Mouse (Mus musculus): ENCODE measurements around the gene Gramd1b. TPM values are rescaled to one million over a fixed set of nuclear protein-coding genes. Genes with fewer than 3 reads are reported as not detected.

Gene Gramd1b
- total RNA-seq, 1 experiment from 2014 or later, result 38.8 TPM

DNA sequence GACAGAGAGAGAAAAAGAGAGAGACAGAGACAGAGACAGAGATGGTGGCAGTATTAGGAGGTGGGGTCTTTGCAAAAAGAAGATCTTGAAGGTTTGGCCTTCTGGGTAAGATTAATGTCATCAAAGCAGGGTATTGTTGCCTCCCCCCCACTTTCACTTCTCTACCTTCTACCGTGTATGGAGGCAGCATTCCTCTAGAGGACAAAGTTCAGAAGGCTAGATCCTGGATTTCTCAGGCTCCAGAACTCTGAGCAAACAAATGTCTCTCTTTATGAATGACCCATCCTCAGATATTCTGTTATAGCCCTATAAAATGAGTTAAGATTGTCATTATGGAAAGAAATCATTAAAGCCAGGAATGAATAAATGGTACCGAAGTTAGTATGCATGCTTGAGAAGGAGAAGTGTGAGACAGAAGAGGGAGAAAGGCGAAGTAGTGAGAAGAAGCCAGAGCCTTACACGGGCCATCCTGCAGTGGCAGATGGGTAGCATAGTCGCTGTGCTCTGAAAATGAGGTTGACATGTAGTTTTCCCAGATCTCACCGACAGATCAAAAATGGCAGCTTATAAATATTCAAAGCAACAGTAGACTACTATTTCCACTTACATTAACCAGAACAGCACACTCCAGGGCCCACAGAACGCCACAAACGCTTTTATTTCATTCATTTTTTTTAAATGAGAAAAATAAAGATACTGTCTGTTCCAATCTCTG lies 91.1 kb downstream of the Gramd1b start:
- no peak for ATAC-seq (replicated peaks; ENCODE audit: insufficient number of reproducible peaks, low FRiP score, low TSS enrichment, poor library complexity, severe bottlenecking)

DNA sequence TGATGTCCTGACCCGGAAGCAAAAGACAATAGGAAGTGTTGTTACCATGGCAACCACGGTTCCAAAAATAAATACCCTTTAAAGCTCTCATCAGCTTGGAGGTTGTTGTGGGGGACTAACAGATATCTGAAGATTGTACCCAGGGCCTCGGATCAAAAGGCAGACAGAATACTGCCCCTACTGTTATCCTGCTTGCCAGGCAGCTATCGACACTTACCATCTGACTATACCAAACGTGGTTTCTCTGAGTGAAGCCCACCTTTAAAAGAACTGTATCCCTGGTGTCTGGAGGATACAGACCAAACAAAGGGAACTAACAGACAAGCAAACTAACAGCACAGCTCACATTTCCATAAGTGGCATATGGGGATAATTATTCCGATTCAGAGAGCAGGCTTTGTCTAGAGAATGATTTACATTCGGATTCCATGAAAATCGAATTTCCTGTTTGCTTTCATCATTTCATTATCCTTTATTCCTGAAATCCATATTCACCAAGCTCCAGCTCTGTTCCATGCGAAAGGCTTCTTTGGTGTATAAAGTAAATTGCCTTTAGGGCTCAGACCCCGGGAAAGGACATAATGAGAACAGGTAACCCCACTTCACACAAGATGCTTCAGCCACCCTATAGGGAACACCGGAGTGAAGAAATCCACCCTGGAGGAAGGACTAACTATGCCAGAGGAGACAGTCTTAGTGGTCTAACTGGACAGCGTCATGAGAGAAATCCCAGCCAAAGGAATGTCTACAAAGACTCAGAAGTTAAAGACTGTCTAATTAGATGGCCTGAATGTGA lies 92.3 kb downstream of the Gramd1b start:
- ATAC-seq (replicated peaks; ENCODE audit: insufficient number of reproducible peaks, low FRiP score, low TSS enrichment, poor library complexity, severe bottlenecking), result no peak

DNA sequence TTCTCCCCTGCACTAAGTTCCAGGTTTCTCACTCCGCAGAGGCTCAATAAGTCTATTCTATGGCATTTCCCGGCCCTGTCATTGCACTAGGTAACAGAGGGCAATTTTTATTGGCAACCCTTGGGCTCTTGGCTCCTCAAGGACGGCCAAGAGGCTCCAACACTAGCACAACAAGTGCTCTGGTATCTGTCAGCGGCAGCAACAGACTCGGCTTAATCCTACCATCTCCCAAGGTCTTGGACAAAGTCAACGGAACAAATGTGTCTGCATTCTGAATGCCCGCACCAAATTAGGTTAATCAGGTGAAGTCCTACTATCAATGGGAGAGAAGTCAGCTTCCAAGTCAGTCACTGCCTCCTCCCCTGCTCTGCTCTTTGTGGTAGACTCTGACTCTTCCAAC lies 93.3 kb downstream of the Gramd1b start:
- no peak for ATAC-seq (replicated peaks; ENCODE audit: insufficient number of reproducible peaks, low FRiP score, low TSS enrichment, poor library complexity, severe bottlenecking)

DNA sequence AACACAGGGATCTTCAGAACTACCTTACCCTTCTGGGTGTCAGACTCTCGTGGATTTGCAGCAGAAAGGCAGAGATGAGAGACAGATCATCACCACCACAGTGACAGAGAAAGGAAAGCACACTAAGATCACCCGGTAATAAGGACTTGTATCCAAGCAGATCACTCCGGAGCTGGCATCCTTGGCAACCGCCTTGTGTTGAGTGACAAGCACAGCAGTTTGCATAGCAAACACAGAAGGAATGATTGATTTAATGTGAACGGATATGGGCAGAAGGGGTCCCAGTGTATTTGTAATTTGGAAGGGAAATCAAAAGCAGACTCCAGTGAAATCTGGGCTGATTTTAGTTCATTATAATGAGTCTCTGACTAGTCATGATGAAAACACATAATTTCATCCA lies 97.9 kb downstream of the Gramd1b start:
- no peak for ATAC-seq (replicated peaks; ENCODE audit: insufficient number of reproducible peaks, low FRiP score, low TSS enrichment, poor library complexity, severe bottlenecking)

- ATAC-seq (replicated peaks; ENCODE audit: insufficient number of reproducible peaks, low FRiP score, low TSS enrichment, poor library complexity, severe bottlenecking), result no peak
Observed at GRCm38 (mm10) chr9:40430969-40431368, 100.2 kb downstream of the Gramd1b start.

DNA sequence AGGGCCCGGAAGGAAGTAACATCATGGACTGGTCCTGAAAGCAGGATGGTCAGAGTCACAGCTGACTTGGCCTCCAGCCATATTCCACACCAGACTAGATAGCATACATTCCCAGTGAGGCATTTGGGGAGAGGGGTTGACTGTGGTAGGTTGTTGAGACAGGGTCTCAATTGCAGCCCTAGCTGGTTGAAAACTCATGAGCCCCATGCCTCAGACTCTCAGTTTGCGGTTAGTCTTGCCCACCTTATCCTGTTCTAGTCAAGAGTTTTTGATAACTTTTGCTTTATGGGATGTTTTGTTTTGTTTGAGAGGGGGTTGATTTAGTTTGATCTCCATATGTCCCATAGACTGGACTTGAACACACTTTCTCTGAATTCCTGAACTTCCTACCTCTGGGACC lies 103.5 kb downstream of the Gramd1b start:
- ATAC-seq (replicated peaks; ENCODE audit: insufficient number of reproducible peaks, low FRiP score, low TSS enrichment, poor library complexity, severe bottlenecking), result no peak

- ATAC-seq (replicated peaks; ENCODE audit: insufficient number of reproducible peaks, low FRiP score, low TSS enrichment, poor library complexity, severe bottlenecking), result no peak
Observed at GRCm38 (mm10) chr9:40426282-40426964, 104.8 kb downstream of the Gramd1b start.

DNA sequence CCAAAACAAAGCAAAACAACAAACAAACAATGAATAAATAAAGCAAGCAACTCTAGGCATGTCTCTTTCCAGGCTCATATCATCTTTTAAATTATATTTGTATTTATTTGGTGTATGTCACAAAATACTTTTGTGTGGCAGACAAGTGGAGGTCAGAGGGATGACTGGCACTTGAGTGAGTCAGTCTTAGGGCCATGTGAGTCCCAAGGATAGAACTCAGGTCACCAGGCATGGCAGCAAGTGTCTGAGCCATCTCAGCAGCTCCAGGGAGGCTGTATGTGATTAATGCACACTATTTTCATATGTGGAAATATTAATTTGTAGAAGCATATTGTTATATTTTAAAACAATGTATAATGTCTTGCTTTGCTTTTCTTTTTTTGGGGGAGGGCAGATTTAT lies 106.3 kb downstream of the Gramd1b start:
- ATAC-seq (replicated peaks; ENCODE audit: insufficient number of reproducible peaks, low FRiP score, low TSS enrichment, poor library complexity, severe bottlenecking), result no peak

- peak; percentile 89 for ATAC-seq (replicated peaks; ENCODE audit: insufficient number of reproducible peaks, low FRiP score, low TSS enrichment, poor library complexity, severe bottlenecking)
Observed at GRCm38 (mm10) chr9:40423427-40423867, 107.7 kb downstream of the Gramd1b start.

DNA sequence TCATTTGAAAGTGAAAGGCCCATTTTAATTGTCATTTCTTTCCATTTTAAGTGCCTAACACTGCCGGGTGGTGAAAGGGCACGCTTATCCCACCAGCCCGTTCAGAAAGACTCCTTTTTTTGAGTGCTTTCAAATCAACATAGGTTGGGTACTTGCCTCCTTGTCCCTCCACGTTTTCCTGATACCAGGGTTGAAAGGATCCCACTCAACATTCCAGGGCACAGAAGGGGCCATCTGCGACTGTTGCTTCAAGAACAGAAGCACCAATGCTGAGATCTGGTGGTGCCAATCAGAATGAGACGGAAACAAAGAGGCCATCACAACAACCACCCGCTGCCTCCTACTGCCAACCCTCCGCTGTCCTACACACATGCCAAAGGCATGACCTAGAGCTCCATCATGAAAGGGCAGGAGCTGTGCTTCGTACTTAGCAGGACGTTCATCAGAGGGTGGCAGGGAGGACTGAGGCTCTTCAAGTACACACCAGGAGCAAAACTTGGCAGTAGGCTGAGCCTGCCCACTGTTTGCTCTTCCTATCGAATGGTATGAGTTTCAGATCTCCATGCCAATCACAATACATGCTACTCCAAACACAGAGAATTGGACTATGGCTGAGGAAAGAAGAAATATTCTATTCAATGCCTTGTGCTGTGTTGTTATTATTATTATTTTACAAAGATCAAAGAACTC lies 108.7 kb downstream of the Gramd1b start:
- no peak for ATAC-seq (replicated peaks; ENCODE audit: insufficient number of reproducible peaks, low FRiP score, low TSS enrichment, poor library complexity, severe bottlenecking)

DNA sequence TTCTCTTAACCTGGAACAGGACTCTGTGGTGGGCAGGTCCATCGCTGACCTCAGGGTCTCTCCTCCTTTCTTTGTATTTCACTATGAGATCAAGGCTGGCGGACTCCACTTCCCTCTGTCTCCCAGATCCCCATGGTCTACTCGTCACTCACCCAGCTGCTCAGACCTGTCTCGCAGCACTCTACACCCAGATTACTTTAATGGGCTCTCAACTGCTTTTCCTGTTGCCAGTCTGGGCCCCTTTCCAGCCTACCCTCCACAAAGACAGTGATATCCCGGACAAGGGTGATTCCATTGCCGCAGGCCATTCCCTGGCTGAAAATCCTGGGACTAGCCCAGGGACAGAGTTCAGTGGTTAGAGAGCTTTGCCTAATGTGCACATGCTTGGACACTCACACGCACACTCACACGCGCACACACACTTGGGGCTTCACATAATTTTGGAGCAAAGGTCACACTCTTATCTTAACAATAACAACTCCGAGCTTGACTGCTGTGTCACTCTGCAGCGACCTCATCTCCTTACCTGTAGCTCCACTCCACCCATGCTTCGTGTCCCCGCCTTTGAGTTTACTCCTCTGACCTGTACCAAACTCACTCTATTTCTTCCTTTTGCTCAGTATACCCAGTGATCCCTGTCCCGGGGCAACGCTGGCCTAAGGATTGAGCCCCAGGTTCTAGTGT lies 110.4 kb downstream of the Gramd1b start:
- ATAC-seq (replicated peaks; ENCODE audit: insufficient number of reproducible peaks, low FRiP score, low TSS enrichment, poor library complexity, severe bottlenecking), result no peak

GRCm38 (mm10) chr9:40418803-40419202 lies 112.4 kb downstream of the Gramd1b start:
- no peak for ATAC-seq (replicated peaks; ENCODE audit: insufficient number of reproducible peaks, low FRiP score, low TSS enrichment, poor library complexity, severe bottlenecking)

DNA sequence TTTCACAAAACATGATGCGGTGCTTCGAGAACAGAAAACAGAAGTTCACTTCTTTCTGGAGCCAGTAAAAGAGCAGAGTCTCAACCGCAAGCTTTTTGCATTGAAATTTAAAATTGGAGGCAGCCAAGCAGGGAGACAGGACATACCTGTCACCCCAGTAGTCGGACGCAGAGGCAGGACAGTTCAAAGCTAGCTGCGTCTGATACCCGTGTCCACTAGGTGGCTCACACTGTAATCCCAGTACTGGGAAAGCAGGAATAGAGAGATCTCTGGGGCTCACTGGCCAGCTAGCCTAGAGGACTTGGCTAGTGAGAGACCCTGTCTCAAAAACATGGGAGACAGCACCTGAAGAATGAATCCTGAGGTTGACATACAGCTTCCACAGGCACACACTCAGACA lies 115.0 kb downstream of the Gramd1b start:
- no peak for ATAC-seq (replicated peaks; ENCODE audit: insufficient number of reproducible peaks, low FRiP score, low TSS enrichment, poor library complexity, severe bottlenecking)

DNA sequence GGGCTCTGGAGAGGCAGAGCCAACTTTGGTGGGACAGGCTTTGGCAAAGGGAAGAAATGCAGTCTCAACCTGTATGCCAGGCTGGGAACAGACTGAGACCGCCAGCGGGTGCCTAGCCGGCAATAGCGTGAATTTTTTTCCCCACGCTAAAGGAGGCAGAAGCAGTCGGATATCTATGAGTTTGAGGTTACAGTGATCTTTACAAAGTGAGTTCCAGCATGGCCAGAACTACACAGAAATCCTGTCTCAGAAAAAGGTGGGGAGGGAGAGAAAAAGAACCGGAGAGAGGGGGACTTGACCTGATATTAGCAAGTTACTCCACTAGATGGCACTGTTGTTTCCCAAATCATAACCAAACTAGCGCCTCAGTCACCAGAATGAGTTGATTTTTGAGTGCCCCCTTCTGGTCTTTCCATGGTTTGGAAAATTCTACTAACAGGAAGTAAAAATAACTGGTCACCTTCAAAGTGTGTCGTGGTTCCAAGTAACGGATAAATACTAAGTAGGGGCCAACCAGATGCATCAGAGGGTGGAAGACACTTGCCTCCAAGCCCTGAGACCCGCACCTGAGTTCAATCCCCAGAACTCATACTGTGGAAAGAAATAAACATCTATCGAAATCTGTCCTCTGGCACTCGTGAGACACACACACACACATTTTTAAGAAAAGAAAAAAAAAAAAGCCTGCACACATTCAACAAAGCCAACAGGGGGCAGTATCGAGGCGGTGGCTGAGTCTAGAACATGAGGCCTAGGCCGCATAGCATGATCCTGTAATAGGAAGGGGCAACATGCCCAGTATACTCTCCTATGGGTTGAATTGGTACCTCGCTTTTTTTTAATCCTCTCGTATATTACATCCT lies 116.0 kb downstream of the Gramd1b start:
- peak; percentile 82 for ATAC-seq (replicated peaks; ENCODE audit: insufficient number of reproducible peaks, low FRiP score, low TSS enrichment, poor library complexity, severe bottlenecking)

DNA sequence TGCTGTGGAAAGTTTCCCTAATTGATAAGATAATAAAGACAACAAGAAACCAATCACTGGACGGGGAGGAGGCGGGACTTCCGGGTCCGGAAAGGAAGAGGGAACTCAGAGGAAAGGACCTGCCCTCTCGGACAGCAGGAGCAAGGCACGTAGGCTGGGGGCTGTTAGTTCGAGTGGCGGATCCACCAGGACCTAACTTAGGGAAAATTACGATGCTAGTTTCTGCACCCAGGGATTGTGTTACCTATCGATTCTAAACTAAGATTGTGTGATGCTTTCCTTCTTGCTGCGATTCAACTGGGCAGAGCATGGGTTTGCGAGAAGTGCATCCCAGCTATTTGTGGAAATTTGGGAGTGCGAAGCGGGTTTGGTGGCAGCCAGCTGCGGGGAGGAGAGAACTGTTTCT lies 116.7 kb downstream of the Gramd1b start:
- peak; percentile 79 for ATAC-seq (replicated peaks; ENCODE audit: insufficient number of reproducible peaks, low FRiP score, low TSS enrichment, poor library complexity, severe bottlenecking)

- no peak for ATAC-seq (replicated peaks; ENCODE audit: insufficient number of reproducible peaks, low FRiP score, low TSS enrichment, poor library complexity, severe bottlenecking)
Observed at GRCm38 (mm10) chr9:40413601-40414000, 117.6 kb downstream of the Gramd1b start.

DNA sequence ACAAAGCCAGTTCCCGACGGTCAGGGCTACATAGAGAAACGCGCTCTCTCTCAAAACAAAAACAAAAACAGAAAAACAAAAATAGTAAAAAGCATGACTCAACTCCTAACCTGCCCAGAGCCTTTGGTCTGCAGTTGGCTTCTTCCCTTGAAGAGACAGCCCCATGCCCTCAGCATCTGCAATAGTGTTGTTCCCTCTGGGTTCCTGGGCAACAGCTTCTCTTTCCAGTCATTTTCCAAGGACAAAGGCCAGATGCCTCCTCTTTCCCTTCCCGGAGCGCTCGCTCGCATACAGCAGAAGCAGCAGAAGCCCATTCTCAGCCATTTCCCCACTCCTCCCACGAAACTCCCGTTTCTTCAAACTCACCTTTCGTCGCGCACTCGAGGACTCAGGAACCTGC lies 118.3 kb downstream of the Gramd1b start:
- no peak for ATAC-seq (replicated peaks; ENCODE audit: insufficient number of reproducible peaks, low FRiP score, low TSS enrichment, poor library complexity, severe bottlenecking)

- no peak for ATAC-seq (replicated peaks; ENCODE audit: insufficient number of reproducible peaks, low FRiP score, low TSS enrichment, poor library complexity, severe bottlenecking)
Observed at GRCm38 (mm10) chr9:40412246-40412645, 118.9 kb downstream of the Gramd1b start.
